Comparison of ENCODE assay signal across 9 mouse cellular contexts in the genomic region with DNA sequence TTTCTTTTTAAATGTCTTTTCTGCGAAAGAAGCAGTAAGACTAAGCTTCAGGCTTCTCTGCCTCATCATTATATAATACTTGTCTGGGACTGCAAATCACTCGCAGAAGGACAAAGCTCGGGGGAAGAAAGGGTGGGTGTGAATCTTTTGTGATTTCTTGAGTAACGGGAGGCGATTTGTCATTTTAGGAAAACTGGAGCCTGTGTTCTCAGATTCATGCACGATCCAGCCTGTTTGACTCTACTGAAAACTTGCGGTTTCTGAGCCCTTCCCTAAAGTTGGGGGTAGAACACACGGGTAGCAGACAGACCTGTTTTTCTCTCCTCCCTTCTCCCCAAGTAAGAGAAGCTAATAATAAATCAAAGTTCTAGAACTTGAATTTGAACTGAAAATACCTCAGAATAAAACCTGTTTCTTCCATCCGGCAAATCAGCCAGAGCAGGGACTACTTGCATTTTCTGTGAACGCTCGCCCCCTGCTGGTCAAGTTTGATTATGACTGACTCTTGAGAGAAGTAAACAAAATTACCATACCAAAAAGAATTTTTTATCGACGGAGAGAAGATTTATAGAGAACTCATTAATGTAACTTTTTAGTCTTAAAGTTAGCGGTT.
A peak's percentile ranks its signal among the peaks of the same experiment; 100 is the strongest.
DNase-seq lines count a peak whose midpoint lies in the region; ATAC-seq and TF ChIP-seq lines count a peak whose summit lies in the region.
"Had no signal": no experiment of that assay in that cellular context is flagged by ENCODE, and none has a peak within 500 bp of the region (broad histone marks: within the 10 kb centered on the region; RNA-seq: fewer than 3 reads in every experiment).

No protein-coding gene starts in this region.

- in situ Hi-C loops in Patski (cut with MboI; ENCODE audit: low pct_unique_long_range_greater_than_20kb) = loop anchor here (5.0 kb wide), 2 partner anchors 975 to 1190 kb away; no protein-coding TSS in a partner anchor

- H3K36me3 ChIP-seq in forebrain, embryonic 13.5 days (ENCODE audit: poor library complexity, severe bottlenecking) = no peaks in the 10 kb centered on the region
- no peaks in the 10 kb centered on the region for H3K36me3 ChIP-seq in hindbrain, embryonic 10.5 days

- H3K27ac ChIP-seq in forebrain, embryonic 13.5 days = no peak overlapping the region
- no peak overlapping the region for H3K27ac ChIP-seq in hindbrain, embryonic 10.5 days

- no peak overlapping the region for H3K9ac ChIP-seq in forebrain, embryonic 13.5 days

- WGBS in forebrain, embryonic 13.5 days = 20% methylated on average over 14 of the region's 14 CpGs
- 36% methylated on average over 14 of the region's 14 CpGs for WGBS in hindbrain, embryonic 10.5 days

- H3K9me3 ChIP-seq in forebrain, embryonic 13.5 days (replicated peaks) = no peaks in the 10 kb centered on the region
- no peaks in the 10 kb centered on the region for H3K9me3 ChIP-seq in hindbrain, embryonic 10.5 days
- H3K9me3 ChIP-seq: megakaryocyte, embryonic 14.5 days had no signal

- peak overlapping the region; percentile 39 for H3K4me2 ChIP-seq in forebrain, embryonic 13.5 days

- CTCF ChIA-PET in Patski (lab: Charles Lee) = interaction anchor here (1.1 kb wide), 2 partner anchors 971 to 1190 kb away, joined by 3 to 4 read pairs; no protein-coding TSS in a partner anchor

- H3K4me3 ChIP-seq in forebrain, embryonic 13.5 days = 0 out of 2 replicates have a peak overlapping the region, but pooled peaks have one; percentile 1
- no peak overlapping the region for H3K4me3 ChIP-seq in hindbrain, embryonic 10.5 days
- H3K4me3 ChIP-seq: megakaryocyte, embryonic 14.5 days had no signal

- H3K27me3 ChIP-seq in Patski = peaks cover 38% of the 10 kb centered on the region
- H3K27me3 ChIP-seq in forebrain, embryonic 13.5 days = 0 out of 2 replicates have a peak, but pooled peaks cover 3% of the 10 kb centered on the region
- peaks cover 25% of the 10 kb centered on the region for H3K27me3 ChIP-seq in hindbrain, embryonic 10.5 days (ENCODE audit: insufficient read depth, poor library complexity, severe bottlenecking)

- POLR2A ChIA-PET in Patski (lab: Charles Lee) = no interaction called here

- DNase-seq in Patski (ENCODE audit: low read depth, low spot score) = no peak
- DNase-seq in c-Kit-positive CD71-positive TER-119-positive erythroid progenitor cells, embryonic 14.5 days (ENCODE audit: low spot score) = peak; percentile 29
- peak; percentile 64 for DNase-seq in hindbrain, embryonic 10.5 days (ENCODE audit: low spot score)
- peak; percentile 46 to 76 for DNase-seq in layer of hippocampus, postnatal 36 days
- peak; percentile 69 for DNase-seq in right cerebral cortex, postnatal 25 days
- DNase-seq in yolk sac, embryonic 10.5 days (ENCODE audit: low spot score) = peak; percentile 14

- peak; percentile 73 for TF ChIP-seq CTCF in Patski (IDR thresholded peaks at IDR 0.05)

- ATAC-seq in Patski = peak; percentile 62
- ATAC-seq in forebrain, embryonic 13.5 days = peak; percentile 26; the same call in 1 of the 2 replicates
- ATAC-seq in megakaryocyte, adult 5-6 weeks (ENCODE audit: poor library complexity, severe bottlenecking) = peak; percentile 47; the same call in 1 of the 2 replicates

- H3K4me1 ChIP-seq in forebrain, embryonic 13.5 days = no peaks in the 10 kb centered on the region
- peaks cover 9% of the 10 kb centered on the region for H3K4me1 ChIP-seq in hindbrain, embryonic 10.5 days (replicated peaks)
